Mouse (Mus musculus) midbrain, embryonic 16.5 days (tissue): ENCODE results near the gene Ckb. TPM values are rescaled to one million over a fixed set of nuclear protein-coding genes. Genes with fewer than 3 reads are reported as not detected.
A peak's percentile ranks its signal among the peaks of the same experiment; 100 is the strongest.
"Not testable (repeated sequence)": the region's sequence is repeated elsewhere in the genome, so short reads cannot be mapped to it uniquely, and the experiment has no call there.

Experiments used
- ATAC-seq: fragments of 200-750 bp; cut with Nextera tagmentation; 2 replicates; pipeline ENCODE4 v1.8.0; 2017; ENCODE audit warnings: moderate TSS enrichment
- H3K27ac ChIP-seq: fragments of 300-500 bp; sonication (generic); 2 replicates; pipeline ENCODE4 v1.5.1; 2014; ENCODE audit warnings: mild to moderate bottlenecking, low read length, mixed read lengths
- H3K27me3 ChIP-seq: fragments of 300-500 bp; sonication (generic); 2 replicates; pipeline ENCODE4 v1.6.1; 2014; ENCODE audit warnings: low read depth, low read length, mixed read lengths; ENCODE audit not compliant: control insufficient read depth, insufficient read depth
- H3K36me3 ChIP-seq: fragments of 300-500 bp; sonication (generic); 2 replicates; pipeline ENCODE4 v1.6.1; 2014; ENCODE audit warnings: mild to moderate bottlenecking, low read length, moderate library complexity, mixed read lengths; ENCODE audit not compliant: control insufficient read depth, insufficient read depth
- H3K4me1 ChIP-seq: fragments of 300-500 bp; sonication (generic); 2 replicates; pipeline ENCODE4 v1.6.1; 2014; ENCODE audit warnings: mild to moderate bottlenecking, low read length, mixed read lengths; ENCODE audit not compliant: control insufficient read depth, insufficient read depth
- H3K4me2 ChIP-seq: fragments of 300-500 bp; sonication (generic); 2 replicates; pipeline ENCODE4 v1.6.1; 2014; ENCODE audit warnings: mild to moderate bottlenecking, low read length, mixed read lengths
- H3K4me3 ChIP-seq: fragments of 300-500 bp; sonication (generic); 2 replicates; pipeline ENCODE4 v1.5.1; 2014; ENCODE audit warnings: low read depth, mild to moderate bottlenecking, low read length, moderate library complexity, mixed read lengths
- H3K9ac ChIP-seq: fragments of 300-500 bp; sonication (generic); 2 replicates; pipeline ENCODE4 v1.6.1; 2014; ENCODE audit warnings: low read depth, low read length, mixed read lengths
- H3K9me3 ChIP-seq: fragments of 300-500 bp; sonication (generic); replicated peaks from 2 replicates; pipeline ENCODE4 v1.6.1; 2014; ENCODE audit warnings: mild to moderate bottlenecking, low read length, mixed read lengths; ENCODE audit not compliant: control insufficient read depth, poor library complexity, severe bottlenecking
- WGBS: fragments of 180-500 bp; shearing (Covaris S2); extraction: QIAGEN DNeasy Blood & Tissue Kit; methylation state at CpG from one replicate; pipeline ENCODE4 v1.1.7; 2014; 5-methylcytosine and 5-hydroxymethylcytosine counted together
- polyA plus RNA-seq: library from polyadenylated mRNA; unstranded; fragments of >200 nt; fragmentation: Nextera tagmentation; extraction: Ambion mirVana; gene quantifications from 2 replicates; pipeline ENCODE4 v1.2.1, GENCODE M21; 2015

Gene Ckb
- 1,397 and 1,482 TPM in 2 replicates for polyA plus RNA-seq

GRCm38 (mm10) chr12:111672176-111672575 is at the start of gene Ckb:
Gene Ckb (minus strand): TSS chr12:111672338.
- peaks cover 31% of the 10 kb centered on the region for H3K4me1 ChIP-seq
- H3K36me3 ChIP-seq, result no peaks in the 10 kb centered on the region
- H3K27ac ChIP-seq, result peak within 1 kb of the TSS; percentile 95
- H3K9me3 ChIP-seq, result no peaks in the 10 kb centered on the region
- no peaks in the 10 kb centered on the region for H3K27me3 ChIP-seq
- H3K4me3 ChIP-seq, result peak within 1 kb of the TSS; percentile 95
- under 1% methylated on average over 31 of the region's 31 CpGs for WGBS
- ATAC-seq, result peak; percentile 90
- peak within 1 kb of the TSS; percentile 99 for H3K9ac ChIP-seq
- peak within 1 kb of the TSS; percentile 83 for H3K4me2 ChIP-seq

- 75% methylated on average over 4 of the region's 4 CpGs for WGBS
- H3K9me3 ChIP-seq, result no peaks in the 10 kb centered on the region
- H3K4me1 ChIP-seq, result peaks cover 4% of the 10 kb centered on the region; the same call in 1 of the 2 replicates
- ATAC-seq, result no peak
- no peak overlapping the region for H3K27ac ChIP-seq
- H3K4me3 ChIP-seq, result no peak overlapping the region
- H3K4me2 ChIP-seq, result no peak overlapping the region
- H3K27me3 ChIP-seq, result no peaks in the 10 kb centered on the region
- no peak overlapping the region for H3K9ac ChIP-seq
- peaks cover 2% of the 10 kb centered on the region; the same call in 1 of the 2 replicates for H3K36me3 ChIP-seq
Measured at GRCm38 (mm10) chr12:111720222-111720621, 48.1 kb upstream of the Ckb start.

GRCm38 (mm10) chr12:111718656-111719055 is 46.5 kb upstream of the Ckb start:
- 0 out of 2 replicates have a peak overlapping the region, but pooled peaks have one; percentile 7 for H3K9ac ChIP-seq
- 0 out of 2 replicates have a peak, but pooled peaks have one; percentile 45 for ATAC-seq
- no peak overlapping the region for H3K4me3 ChIP-seq
- H3K36me3 ChIP-seq, result no peaks in the 10 kb centered on the region
- H3K9me3 ChIP-seq, result no peaks in the 10 kb centered on the region
- peaks cover 14% of the 10 kb centered on the region for H3K4me1 ChIP-seq
- H3K27ac ChIP-seq, result peak overlapping the region; percentile 61
- no peaks in the 10 kb centered on the region for H3K27me3 ChIP-seq
- WGBS, result 24% methylated on average over 8 of the region's 8 CpGs
- H3K4me2 ChIP-seq, result no peak overlapping the region

DNA sequence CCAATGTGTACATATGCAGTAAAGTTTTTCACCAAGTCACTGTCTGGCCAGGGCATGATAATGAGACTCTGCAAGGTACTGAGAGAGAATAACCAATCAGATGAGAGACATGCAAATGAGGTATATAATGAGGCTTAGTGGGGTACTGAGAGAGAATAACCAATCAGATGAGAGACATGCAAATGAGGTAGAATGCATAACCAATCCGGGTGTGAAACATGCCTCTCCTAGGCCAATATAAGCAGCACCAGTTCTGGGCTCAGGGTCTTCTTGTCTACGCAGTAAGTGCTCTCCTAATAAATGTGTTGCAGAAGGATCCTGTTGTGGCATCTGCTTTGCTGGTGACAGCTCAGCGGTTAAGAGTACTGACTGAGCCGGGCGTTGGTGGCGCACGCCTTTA is 44.4 kb upstream of the Ckb start:
- Histone ChIP-seq H3K27ac (no peak overlapping the region), H3K27me3 (no peaks in the 10 kb centered on the region), H3K9ac (no peak overlapping the region), H3K4me2 (no peak overlapping the region), H3K4me3 (no peak overlapping the region), H3K36me3 (no peaks in the 10 kb centered on the region), H3K4me1 (peaks cover 22% of the 10 kb centered on the region), H3K9me3 (no peaks in the 10 kb centered on the region)
- ATAC-seq, result no peak
- WGBS, result 97% methylated on average over 7 of the region's 7 CpGs

DNA sequence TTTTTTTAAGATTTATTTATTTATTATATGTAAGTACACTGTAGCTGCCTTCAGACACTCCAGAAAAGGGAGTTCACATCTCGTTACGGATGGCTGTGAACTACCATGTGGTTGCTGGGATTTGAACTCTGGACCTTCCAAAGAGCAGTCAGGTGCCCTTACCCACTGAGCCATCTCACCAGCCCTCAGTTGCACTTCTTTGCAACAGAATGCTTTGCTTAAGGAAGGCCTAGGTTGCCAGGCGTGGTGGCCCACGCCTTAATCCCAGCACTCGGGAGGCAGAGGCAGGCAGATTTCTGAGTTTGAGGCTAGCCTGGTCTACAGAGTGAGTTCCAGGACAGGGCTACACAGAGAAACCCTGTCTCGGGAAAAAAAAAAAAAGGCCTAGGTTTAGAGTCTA is 41.7 kb upstream of the Ckb start:
- H3K4me3 ChIP-seq, result peak overlapping the region; percentile 100
- H3K4me2 ChIP-seq, result peak overlapping the region; percentile 64
- not testable (repeated sequence) for H3K27me3 ChIP-seq, H3K9me3 ChIP-seq, H3K9ac ChIP-seq, ATAC-seq, H3K27ac ChIP-seq
- H3K4me1 ChIP-seq, result peaks cover 25% of the 10 kb centered on the region
- WGBS, result 85% methylated on average over 6 of the region's 6 CpGs
- peaks cover 16% of the 10 kb centered on the region for H3K36me3 ChIP-seq

DNA sequence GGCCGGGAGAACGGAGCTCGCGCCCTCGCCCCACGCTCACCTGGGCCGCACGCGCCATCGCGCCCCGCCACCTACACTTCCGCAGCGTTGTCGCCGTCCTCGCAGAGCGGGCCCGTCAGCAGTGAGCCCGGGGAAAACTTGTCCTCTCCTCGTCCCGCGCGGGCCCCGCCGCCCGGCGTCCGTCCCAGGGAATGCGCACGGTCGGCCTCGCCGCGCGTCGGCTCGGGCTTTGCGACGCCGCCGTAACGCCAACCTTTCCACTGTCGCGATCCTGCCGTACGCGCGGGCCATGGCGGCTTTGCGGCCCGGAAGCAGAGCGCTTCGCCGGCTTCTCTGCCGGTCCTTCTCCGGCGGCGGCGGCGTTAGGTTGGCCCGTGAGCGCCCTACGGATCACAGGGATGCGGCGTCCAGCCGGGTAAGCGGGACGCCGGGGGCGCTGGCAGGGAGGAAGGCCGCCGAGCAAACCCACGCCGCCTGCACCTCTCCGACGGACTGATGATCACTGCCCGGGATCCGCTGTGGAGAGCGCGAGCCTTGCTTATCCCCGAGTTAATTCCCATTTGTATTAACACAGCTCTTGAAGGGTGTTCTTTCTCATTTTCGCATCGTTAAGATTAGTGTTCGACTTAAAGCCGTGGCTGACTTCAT is 41.0 kb upstream of the Ckb start, which contains the start of the genes Bag5 and Apopt1:
TSS of gene Bag5 (minus strand) at position 254 of the 648 bp plus-strand sequence.
TSS of gene Apopt1 (plus strand) at position 258 of the 648 bp plus-strand sequence.
- Histone ChIP-seq H3K4me2 (peak within 1 kb of the TSS; percentile 83), H3K4me1 (peaks cover 20% of the 10 kb centered on the region), H3K36me3 (peaks cover 20% of the 10 kb centered on the region), H3K27me3 (no peaks in the 10 kb centered on the region), H3K27ac (peak within 1 kb of the TSS; percentile 91), H3K9ac (peak within 1 kb of the TSS; percentile 95), H3K4me3 (peak within 1 kb of the TSS; percentile 100), H3K9me3 (no peaks in the 10 kb centered on the region)
- under 1% methylated on average over 70 of the region's 86 CpGs for WGBS
- peak; percentile 96 for ATAC-seq

DNA sequence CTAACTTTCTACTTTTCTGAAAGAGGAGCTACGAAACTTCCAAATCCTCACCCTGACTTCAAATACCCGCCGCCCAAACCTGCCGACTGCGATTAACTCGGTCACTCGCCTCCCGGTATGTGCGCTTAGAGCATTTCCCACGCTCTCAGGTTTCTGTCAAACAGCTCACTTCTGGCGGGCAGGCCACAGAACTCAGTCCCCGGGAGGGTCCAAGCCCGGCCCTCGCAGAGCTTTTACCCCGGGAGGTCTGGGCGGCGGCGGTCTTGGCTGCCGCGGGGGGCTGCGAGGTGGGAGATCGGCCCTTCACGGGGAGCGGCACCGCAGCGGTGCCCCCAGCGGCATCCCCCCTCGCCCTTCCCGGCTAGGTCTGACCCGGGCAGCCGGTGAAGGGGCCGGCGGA is 40.3 kb upstream of the Ckb start:
- Histone ChIP-seq H3K4me2 (peak overlapping the region; percentile 83), H3K4me3 (peak overlapping the region; percentile 100), H3K9ac (peak overlapping the region; percentile 95), H3K27ac (peak overlapping the region; percentile 91), H3K4me1 (peaks cover 20% of the 10 kb centered on the region), H3K36me3 (peaks cover 20% of the 10 kb centered on the region), H3K9me3 (no peaks in the 10 kb centered on the region), H3K27me3 (no peaks in the 10 kb centered on the region)
- ATAC-seq, result no peak; the same call in 1 of the 2 replicates
- under 1% methylated on average over 30 of the region's 33 CpGs for WGBS

DNA sequence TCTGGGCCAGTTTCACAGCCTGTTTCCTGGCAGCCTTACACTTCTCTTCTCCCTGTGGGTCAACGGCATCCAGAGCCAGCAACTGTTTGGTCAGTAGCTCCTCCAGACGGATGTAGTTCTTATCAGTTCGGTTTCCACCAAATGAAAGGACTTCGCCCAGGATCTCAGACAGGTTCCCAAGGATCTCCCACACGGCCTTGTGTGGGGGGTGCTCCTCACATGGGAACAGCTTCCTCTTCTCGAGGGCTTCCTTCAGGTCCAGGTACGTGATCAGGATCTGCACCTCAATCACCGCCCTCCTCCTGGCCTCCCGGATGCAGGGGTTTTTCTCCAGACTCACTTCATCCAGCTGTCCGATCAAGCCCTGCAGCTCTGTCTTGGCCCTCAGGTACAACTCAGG is 38.0 kb upstream of the Ckb start:
- Histone ChIP-seq H3K4me3 (no peak overlapping the region), H3K27ac (no peak overlapping the region), H3K9me3 (no peaks in the 10 kb centered on the region), H3K4me1 (peaks cover 20% of the 10 kb centered on the region), H3K9ac (no peak overlapping the region), H3K27me3 (no peaks in the 10 kb centered on the region), H3K36me3 (peaks cover 20% of the 10 kb centered on the region), H3K4me2 (no peak overlapping the region)
- WGBS, result 95% methylated on average over 10 of the region's 10 CpGs
- no peak for ATAC-seq

GRCm38 (mm10) chr12:111708181-111708580 is 36.0 kb upstream of the Ckb start:
- Histone ChIP-seq H3K36me3 (peaks cover 20% of the 10 kb centered on the region), H3K27me3 (no peaks in the 10 kb centered on the region), H3K4me1 (peaks cover 10% of the 10 kb centered on the region), H3K4me3 (no peak overlapping the region), H3K4me2 (no peak overlapping the region), H3K27ac (peak overlapping the region; percentile 50), H3K9me3 (no peaks in the 10 kb centered on the region), H3K9ac (no peak overlapping the region)
- no peak for ATAC-seq
- WGBS, result 81% methylated on average over 4 of the region's 4 CpGs
